21 mouse cellular contexts compared by ENCODE assay signal in the genomic region with DNA sequence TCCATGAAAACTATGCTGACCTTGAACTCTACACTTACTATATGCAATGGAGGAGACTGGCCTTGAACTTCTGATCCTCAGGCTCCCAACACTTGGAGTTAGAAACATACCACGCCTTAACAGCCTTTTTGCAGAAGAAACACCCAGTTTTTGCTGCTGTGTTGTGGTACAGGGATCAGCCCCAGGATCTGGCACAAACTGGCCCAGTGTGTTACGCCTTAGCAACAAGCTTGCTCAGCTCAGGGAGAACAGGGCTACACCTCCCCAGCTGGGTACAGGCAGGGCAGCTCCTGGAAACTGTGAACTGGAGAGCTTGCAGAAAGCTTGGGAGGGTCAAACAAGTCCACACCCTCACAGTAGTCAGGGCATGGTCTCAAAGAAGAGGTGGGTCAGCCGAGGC.
"Had no signal": no experiment of that assay in that cellular context is flagged by ENCODE, and none has a peak within 500 bp of the region (broad histone marks: within the 10 kb centered on the region; RNA-seq: fewer than 3 reads in every experiment).

No protein-coding gene starts in this region.

- H3K4me2 ChIP-seq: limb, embryonic 13.5 days; liver, embryonic 13.5 days; midbrain, embryonic 13.5 days; neural tube, embryonic 12.5 days; neural tube, embryonic 15.5 days had no signal

- H3K36me3 ChIP-seq: liver, embryonic 13.5 days had no signal

- H3K27me3 ChIP-seq: limb, embryonic 13.5 days; liver, embryonic 13.5 days; midbrain, embryonic 13.5 days; neural tube, embryonic 12.5 days; neural tube, embryonic 15.5 days had no signal

- H3K4me3 ChIP-seq: limb, embryonic 13.5 days; liver, embryonic 13.5 days; midbrain, embryonic 13.5 days; neural tube, embryonic 12.5 days; neural tube, embryonic 15.5 days had no signal

- H3K9ac ChIP-seq: limb, embryonic 13.5 days; liver, embryonic 13.5 days; midbrain, embryonic 13.5 days; neural tube, embryonic 12.5 days; neural tube, embryonic 15.5 days had no signal

- DNase-seq: kidney, adult 18-20 months; kidney, adult 9 months; kidney, postnatal 14 days; kidney, postnatal 4 days; left cerebral cortex, postnatal 4 days; liver, embryonic 13.5 days; lung, adult 2 months; lung, postnatal 14 days; lung, postnatal 4 days; right cerebral cortex, adult 18-20 months; right cerebral cortex, postnatal 14 days; right cerebral cortex, postnatal 4 days; spleen, adult 18-20 months; thymus, adult 2 months; thymus, postnatal 14 days; thymus, postnatal 4 days had no signal

- H3K9me3 ChIP-seq: liver, embryonic 13.5 days; midbrain, embryonic 13.5 days; neural tube, embryonic 15.5 days had no signal

- ATAC-seq: intestine, embryonic 16.5 days; midbrain, embryonic 13.5 days had no signal

- H3K4me1 ChIP-seq: limb, embryonic 13.5 days; liver, embryonic 13.5 days; midbrain, embryonic 13.5 days; neural tube, embryonic 12.5 days; neural tube, embryonic 15.5 days had no signal

- H3K27ac ChIP-seq: limb, embryonic 13.5 days; liver, embryonic 13.5 days; midbrain, embryonic 13.5 days; neural tube, embryonic 12.5 days; neural tube, embryonic 15.5 days had no signal
